Mouse (Mus musculus) spleen, embryonic (tissue): ENCODE results near the gene Gm9767.

Source experiments
- CTCF ChIA-PET: fragments of 350-600 bp; sonication (Branson Sonifier 250); formaldehyde crosslinking; loops from one replicate; lab custom pipeline; 2022; lab: Charles Lee

The Gm9767 gene

GRCm38 (mm10) chr10:26077671-26078481, at the start of gene Gm9767:
Gm9767 (plus strand) TSS chr10:26078255.
- CTCF ChIA-PET, result no interaction called here

GRCm38 (mm10) chr10:26034931-26035330, 43.1 kb upstream of the Gm9767 start:
- CTCF ChIA-PET, result no interaction called here

- CTCF ChIA-PET, result no interaction called here
These were observed 26.9 kb upstream of the Gm9767 start for GRCm38 (mm10) chr10:26051177-26051576.

- CTCF ChIA-PET, result no interaction called here
These were observed 18.3 kb upstream of the Gm9767 start for GRCm38 (mm10) chr10:26059662-26060307.

GRCm38 (mm10) chr10:26063071-26063470, 15.0 kb upstream of the Gm9767 start:
- CTCF ChIA-PET, result no interaction called here

- CTCF ChIA-PET, result no interaction called here
These were observed 6.1 kb upstream of the Gm9767 start for GRCm38 (mm10) chr10:26071986-26072385.

- CTCF ChIA-PET, result interaction anchor here (0.6 kb wide), 1 partner anchor 93 kb away, joined by 6 read pairs; no protein-coding TSS in a partner anchor
These were observed 1.1 kb upstream of the Gm9767 start for GRCm38 (mm10) chr10:26076949-26077348.

- CTCF ChIA-PET, result no interaction called here
These were observed 577 bp downstream of the Gm9767 start, which contains the start of gene Tmem200a for GRCm38 (mm10) chr10:26078521-26079142. Tmem200a (minus strand) TSS chr10:26079052.

GRCm38 (mm10) chr10:26079678-26080077, 1.6 kb downstream of the Gm9767 start:
- CTCF ChIA-PET, result no interaction called here

GRCm38 (mm10) chr10:26082081-26082480, 4.0 kb downstream of the Gm9767 start:
- CTCF ChIA-PET, result no interaction called here

GRCm38 (mm10) chr10:26103330-26103982, 25.4 kb downstream of the Gm9767 start:
- CTCF ChIA-PET, result no interaction called here

GRCm38 (mm10) chr10:26114409-26114808, 36.4 kb downstream of the Gm9767 start:
- CTCF ChIA-PET, result no interaction called here

- CTCF ChIA-PET, result no interaction called here
These were observed 41.2 kb downstream of the Gm9767 start for GRCm38 (mm10) chr10:26119067-26119821.

- CTCF ChIA-PET, result no interaction called here
These were observed 41.7 kb downstream of the Gm9767 start for GRCm38 (mm10) chr10:26119822-26120183.
